8 mouse cellular contexts compared by ENCODE assay signal in the genomic region with DNA sequence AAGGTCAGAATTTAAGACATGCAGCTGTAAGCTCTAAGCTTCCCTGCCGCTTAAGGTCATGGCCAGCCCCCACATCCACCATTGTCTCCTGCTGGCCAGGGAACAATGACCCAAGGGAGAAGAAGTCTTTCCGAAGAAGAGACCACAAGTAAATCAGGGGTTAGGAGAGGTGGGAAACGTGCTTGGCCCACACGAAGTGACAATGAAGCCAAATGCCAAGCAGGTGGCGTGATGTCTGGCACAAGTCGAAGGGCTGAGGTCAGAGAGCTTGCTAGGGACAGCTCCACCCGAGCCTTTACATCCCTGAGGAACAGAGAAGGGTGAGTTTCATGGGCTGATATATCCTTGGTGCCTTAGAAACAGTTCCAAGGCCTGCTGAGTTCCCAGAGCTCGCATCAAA. TPM values are rescaled to one million over a fixed set of nuclear protein-coding genes. Genes with fewer than 3 reads are reported as not detected.
A peak's percentile ranks its signal among the peaks of the same experiment; 100 is the strongest.
DNase-seq lines count a peak whose midpoint lies in the region; ATAC-seq lines count a peak whose summit lies in the region.

No protein-coding gene starts in this region.

- no peak overlapping the region for H3K4me3 ChIP-seq in lung, embryonic 16.5 days (ENCODE audit: low read length)
- no peak overlapping the region for H3K4me3 ChIP-seq in stomach, embryonic 14.5 days (ENCODE audit: low read depth, low read length)

- intact Hi-C loops in heart, postnatal 10 days (cut with DNase I), result loop anchor here (2.0 kb wide), 2 partner anchors 32 to 128 kb away; no protein-coding TSS in a partner anchor

- H3K9ac ChIP-seq in lung, embryonic 16.5 days (ENCODE audit: low read length), result no peak overlapping the region
- no peak overlapping the region for H3K9ac ChIP-seq in stomach, embryonic 14.5 days (replicated peaks; ENCODE audit: low read depth, low read length)

- peak overlapping the region; percentile 56 for H3K27ac ChIP-seq in lung, embryonic 16.5 days (ENCODE audit: low read length)
- peak overlapping the region; percentile 76 for H3K27ac ChIP-seq in stomach, embryonic 14.5 days (ENCODE audit: low read length)

- H3K9me3 ChIP-seq in lung, embryonic 16.5 days (ENCODE audit: control insufficient read depth, low read length), result no peaks in the 10 kb centered on the region
- no peaks in the 10 kb centered on the region for H3K9me3 ChIP-seq in stomach, embryonic 14.5 days (ENCODE audit: control insufficient read depth, low read depth, low read length)

- ATAC-seq in lung, embryonic 16.5 days (ENCODE audit: low read depth), result no peak
- no peak for ATAC-seq in stomach, embryonic 14.5 days (ENCODE audit: insufficient number of reproducible peaks, insufficient read depth, low FRiP score, low read depth)

- peak; percentile 36 for DNase-seq in adrenal gland, postnatal 14 days
- DNase-seq in adrenal gland, adult 8-10 months, result no peak
- no peak for DNase-seq in lung, postnatal 14 days
- DNase-seq in heart, postnatal 10 days, result peak; percentile 50
- no peak for DNase-seq in spleen, adult 12 weeks (ENCODE audit: low spot score)
- no peak for DNase-seq in right cerebral cortex, postnatal 4 days

- no peak overlapping the region for H3K4me2 ChIP-seq in lung, embryonic 16.5 days (ENCODE audit: low read depth, low read length)
- no peak overlapping the region for H3K4me2 ChIP-seq in stomach, embryonic 14.5 days (replicated peaks; ENCODE audit: low read depth, low read length)

- H3K27me3 ChIP-seq in lung, embryonic 16.5 days (ENCODE audit: control insufficient read depth, insufficient read depth, low read depth, low read length), result no peaks in the 10 kb centered on the region
- H3K27me3 ChIP-seq in stomach, embryonic 14.5 days (ENCODE audit: control insufficient read depth, insufficient read depth, low read length), result no peaks in the 10 kb centered on the region

- 66% methylated on average over 8 of the region's 8 CpGs for WGBS in lung, embryonic 16.5 days
- 67% methylated on average over 8 of the region's 8 CpGs for WGBS in stomach, embryonic 14.5 days

- H3K4me1 ChIP-seq in lung, embryonic 16.5 days (replicated peaks; ENCODE audit: control insufficient read depth, insufficient read depth, low read length), result peaks cover 33% of the 10 kb centered on the region
- H3K4me1 ChIP-seq in stomach, embryonic 14.5 days (ENCODE audit: control insufficient read depth, insufficient read depth, low read length), result peaks cover 19% of the 10 kb centered on the region

- H3K36me3 ChIP-seq in lung, embryonic 16.5 days (ENCODE audit: control insufficient read depth, insufficient read depth, low read length), result no peaks in the 10 kb centered on the region
- no peaks in the 10 kb centered on the region for H3K36me3 ChIP-seq in stomach, embryonic 14.5 days (ENCODE audit: control insufficient read depth, insufficient read depth, low read length)

RNA-seq across cellular contexts. Expression of a gene that starts 36.3 kb away (rescaled TPM):
- total RNA-seq in adrenal gland, postnatal 14 days (2021), result 8.0 and 9.2 TPM in 2 replicates
- 1 to 10 TPM; 1.3 to 2.8 (median 2.1) TPM for total RNA-seq in adrenal gland, adult 8-10 months (2022)
- polyA plus RNA-seq in lung, embryonic 16.5 days (2015; fragmentation: Nextera tagmentation; extraction: Ambion mirVana), result 76.6 and 79.4 TPM in 2 replicates
- total RNA-seq in heart, postnatal 10 days (2021), result 1 to 10 TPM; 5.6 to 6.7 TPM
- 52.6 and 56.5 TPM in 2 replicates for polyA plus RNA-seq in stomach, embryonic 14.5 days (2014; fragmentation: Nextera tagmentation; extraction: Ambion mirVana)

RNA-seq across cellular contexts. Expression of a gene that starts 52.9 kb away (rescaled TPM):
- total RNA-seq in adrenal gland, postnatal 14 days (2021), result 66.4 and 68.7 TPM in 2 replicates
- total RNA-seq in adrenal gland, adult 8-10 months (2022), result 100 to 1,000 TPM in 2 of 4 experiments, 10 to 100 TPM in 2; 75.6 to 147 (median 95.4) TPM
- polyA plus RNA-seq in lung, embryonic 16.5 days (2015; fragmentation: Nextera tagmentation; extraction: Ambion mirVana), result 15.9 and 17.7 TPM in 2 replicates
- total RNA-seq in heart, postnatal 10 days (2021), result 10 to 100 TPM; 11.0 to 11.9 TPM
- polyA plus RNA-seq in stomach, embryonic 14.5 days (2014; fragmentation: Nextera tagmentation; extraction: Ambion mirVana), result 36.7 and 47.2 TPM in 2 replicates

Comparison
In these comparisons a context has a peak if more than half of its experiments do, and no peak if none do; other contexts are left out.
1. DNase-seq: peak in adrenal gland, postnatal 14 days (single experiment) and heart, postnatal 10 days (2 of 2); none in adrenal gland, adult 8-10 months (single experiment), lung, postnatal 14 days (single experiment), spleen, adult 12 weeks (single experiment) and right cerebral cortex, postnatal 4 days (single experiment).